Mouse (Mus musculus) adrenal gland, adult 18-20 months (tissue): ENCODE results near the gene Chrnb2. TPM values are rescaled to one million over a fixed set of nuclear protein-coding genes. Genes with fewer than 3 reads are reported as not detected.
A peak's percentile ranks its signal among the peaks of the same experiment; 100 is the strongest.

Experiments
- DNase-seq, 2 experiments: peaks; one replicate each; pipeline ENCODE4 v3.0.0; 2021 to 2022; ENCODE audit warnings: low spot score in 2 of 2
- total RNA-seq, 2 experiments: library from RNA; stranded (reverse); gene quantifications; 1 replicate in 1 of 2; 2 replicates in 1 of 2; pipeline ENCODE4 v1.2.3; 2021

Chrnb2 gene
- total RNA-seq, 2 experiments from 2014 or later: 4.4 to 4.7 TPM

DNA sequence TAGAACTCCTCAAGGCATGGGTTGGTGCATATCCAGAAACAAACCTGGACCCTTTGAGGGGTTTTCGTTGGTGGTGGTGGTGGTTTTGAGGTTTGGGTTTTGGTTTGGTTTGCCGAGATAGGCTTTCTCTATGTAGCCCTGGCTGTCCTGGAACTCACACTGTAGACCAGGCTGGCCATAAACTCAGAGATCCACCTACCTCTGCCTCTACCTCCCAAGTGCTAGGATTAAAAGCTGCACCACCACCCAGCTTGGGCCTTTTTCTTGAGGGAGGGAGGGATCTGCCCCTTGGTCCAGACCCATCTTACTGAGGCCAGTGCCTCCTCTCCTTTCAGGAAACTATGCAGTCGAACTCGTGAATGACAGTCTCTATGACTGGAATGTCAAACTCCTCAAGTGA is 15.7 kb upstream of the Chrnb2 start:
- no peak for DNase-seq

DNA sequence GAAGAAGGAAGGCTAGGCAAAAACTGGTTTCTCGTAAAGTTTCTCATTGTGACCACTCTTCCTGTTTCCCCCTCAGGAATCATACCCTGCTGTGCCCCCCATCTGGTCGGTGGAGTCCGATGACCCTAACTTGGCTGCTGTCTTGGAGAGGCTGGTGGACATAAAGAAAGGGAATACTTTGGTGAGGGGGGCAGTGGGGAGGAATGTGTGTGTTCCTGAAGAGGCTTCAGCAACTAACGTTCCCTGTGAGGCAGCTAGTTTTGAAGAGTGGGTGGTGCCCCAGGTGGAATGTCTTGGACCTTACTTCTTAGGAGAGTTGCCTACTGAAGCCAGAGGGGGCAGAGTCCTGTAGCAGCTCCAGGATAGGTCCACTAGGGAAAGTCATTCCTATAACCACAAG is 11.6 kb upstream of the Chrnb2 start:
- DNase-seq: no peak

DNA sequence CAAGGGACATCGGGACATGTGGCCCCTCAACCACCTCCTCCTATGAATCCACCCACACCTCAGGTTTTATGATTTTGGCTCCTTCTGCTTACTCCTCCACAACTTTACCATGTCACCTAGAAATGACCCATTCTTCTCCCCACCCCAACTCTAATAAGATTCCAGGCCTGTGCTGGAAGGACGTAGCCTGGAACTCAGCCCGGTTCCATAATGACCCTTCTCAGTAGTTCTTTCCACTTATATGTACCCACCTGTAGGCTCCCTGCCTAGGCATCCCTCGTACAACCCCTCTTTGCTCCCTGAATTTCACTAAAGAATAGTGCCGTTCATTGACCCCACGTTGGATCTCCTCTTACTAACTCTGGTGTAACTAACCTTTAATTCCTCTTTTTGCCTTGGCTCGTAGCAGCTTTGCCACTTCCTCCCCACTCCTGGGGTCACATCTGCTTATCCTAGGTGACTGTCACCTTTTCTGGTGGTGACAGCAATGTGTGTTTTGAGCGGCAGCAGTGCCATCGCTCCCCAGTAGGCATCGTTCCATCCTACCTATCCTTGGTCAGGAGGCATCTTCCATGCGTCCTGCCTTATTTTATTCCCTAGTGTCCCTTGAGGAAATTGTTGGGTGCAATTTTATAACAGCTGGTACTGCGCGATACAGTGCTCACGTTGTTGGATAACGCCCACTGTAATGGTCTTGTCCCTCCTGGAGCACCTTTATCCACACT is 10.0 kb upstream of the Chrnb2 start:
- DNase-seq: no peak

DNA sequence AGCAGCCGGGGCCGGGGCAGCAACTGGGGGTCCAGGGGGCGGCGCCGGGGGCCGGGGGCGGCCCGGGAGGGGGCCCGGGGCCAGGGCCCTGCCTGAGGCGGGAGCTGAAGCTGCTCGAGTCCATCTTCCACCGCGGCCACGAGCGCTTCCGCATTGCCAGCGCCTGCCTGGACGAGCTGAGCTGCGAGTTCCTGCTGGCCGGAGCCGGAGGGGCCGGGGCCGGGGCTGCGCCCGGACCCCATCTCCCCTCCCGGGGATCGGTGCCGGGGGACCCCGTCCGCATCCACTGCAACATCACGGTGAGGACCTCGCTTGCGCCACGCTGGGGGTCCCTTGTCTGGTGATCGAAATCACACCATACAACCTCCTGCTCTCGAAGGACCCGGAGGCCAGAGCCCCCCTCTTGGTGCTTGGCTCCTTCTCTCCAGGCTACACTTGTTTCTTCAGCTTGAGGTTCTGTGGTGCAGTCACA is 9.3 kb upstream of the Chrnb2 start:
- peak; percentile 48 to 60 for DNase-seq

DNA sequence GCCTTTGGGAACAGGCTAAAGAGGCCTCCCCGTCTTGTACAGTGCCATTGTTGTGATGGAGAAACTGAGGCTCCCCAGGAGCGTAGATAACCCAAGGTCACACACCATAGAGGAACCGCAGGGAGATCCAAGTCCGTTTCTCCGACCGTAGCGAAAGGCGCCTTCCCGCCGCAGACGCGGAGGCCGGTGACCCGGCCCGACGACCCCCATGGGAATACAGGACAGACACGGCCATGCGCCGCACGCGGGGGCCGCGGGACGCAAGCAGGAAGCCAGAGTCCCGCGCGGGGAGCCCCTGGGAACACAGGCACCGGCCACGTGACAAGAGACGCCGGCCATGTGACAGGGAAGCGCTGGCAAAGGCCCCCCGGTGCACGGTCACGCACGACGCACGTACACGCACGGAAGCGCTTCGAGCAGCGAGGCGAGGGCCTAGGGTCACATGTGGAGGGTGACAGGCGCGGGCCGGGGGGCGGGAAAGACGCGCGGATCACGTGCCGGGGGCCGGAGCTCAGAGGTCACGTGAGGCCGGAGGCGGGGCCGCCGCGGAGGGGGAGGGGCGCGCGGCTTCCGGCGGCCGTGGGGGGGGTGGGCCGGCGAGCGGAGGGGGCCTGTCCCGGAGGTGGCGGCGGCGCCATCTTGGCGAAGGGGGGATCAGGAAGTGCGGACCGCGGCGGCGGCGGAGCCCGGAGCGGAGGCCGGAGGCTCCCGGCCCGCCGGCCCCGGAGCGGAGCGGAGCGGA is 8.7 kb upstream of the Chrnb2 start, which contains the start of gene Ube2q1:
TSS of gene Ube2q1 (plus strand) at position 649 of the 742 bp plus-strand sequence.
- peak; percentile 93 to 96 for DNase-seq

DNA sequence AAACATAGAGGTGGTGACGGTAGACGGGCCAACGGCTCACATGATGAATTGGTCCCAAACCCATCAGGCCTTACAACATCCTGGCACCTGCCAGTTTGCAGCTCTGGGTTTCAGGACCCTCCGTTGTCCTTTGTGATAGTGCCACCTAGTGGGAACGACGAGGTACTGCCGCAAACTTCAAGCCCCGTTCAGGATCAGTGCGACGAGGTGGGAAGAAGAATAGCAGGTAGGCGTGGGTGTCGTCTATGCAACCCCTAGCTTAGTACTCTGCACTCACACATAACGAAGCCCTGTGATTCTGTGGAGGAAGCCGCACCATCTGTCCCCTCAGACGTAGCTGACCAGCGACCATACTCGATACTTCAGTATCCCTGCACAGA is 8.1 kb upstream of the Chrnb2 start:
- DNase-seq: peak; percentile 64 to 65

DNA sequence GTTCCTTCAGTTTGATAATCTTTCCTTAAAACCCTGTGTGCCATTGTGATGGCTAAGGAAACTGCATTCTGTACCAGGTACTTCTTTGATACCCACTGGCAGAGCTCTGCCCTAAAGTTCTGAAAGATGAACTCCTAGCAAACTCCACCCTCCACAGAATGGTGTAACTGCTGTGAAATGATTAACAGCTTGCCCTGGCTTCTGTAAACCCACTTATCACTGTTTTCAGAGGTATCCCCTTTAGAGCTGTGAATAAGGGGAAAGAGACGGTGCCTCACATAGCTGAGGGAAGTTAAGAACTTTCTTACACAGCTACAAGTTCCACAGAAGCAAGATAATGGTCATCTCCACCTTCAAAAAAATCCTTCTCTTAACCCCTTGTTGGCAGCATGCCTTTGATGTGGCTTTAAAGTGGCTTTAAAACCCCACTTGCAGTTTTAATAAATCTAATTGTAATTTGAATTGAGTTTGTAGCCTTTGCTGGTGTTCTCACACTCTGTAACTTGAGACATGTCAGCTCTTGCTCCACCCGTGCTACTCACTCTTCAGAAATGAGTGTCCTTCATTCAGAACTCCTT is 6.1 kb upstream of the Chrnb2 start:
- DNase-seq: no peak

DNA sequence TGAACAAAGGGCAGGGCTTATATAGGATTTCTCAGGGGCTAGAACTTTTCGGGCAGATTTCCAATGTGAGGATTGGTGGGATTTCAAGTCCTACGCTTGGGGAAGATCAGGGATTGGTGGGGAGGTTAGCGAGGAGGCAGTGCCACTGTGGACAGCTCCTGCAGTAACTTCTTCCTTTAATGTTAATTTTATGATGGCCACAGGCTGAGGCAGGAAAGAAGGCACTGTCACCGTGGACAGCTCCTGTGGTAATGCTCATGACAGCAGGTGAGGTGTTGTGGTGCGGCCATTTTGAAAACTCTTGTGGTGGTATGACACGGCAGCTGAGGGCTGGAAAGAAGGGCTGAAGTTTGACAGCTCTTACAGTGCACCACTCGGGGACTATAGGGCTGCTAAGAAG is 5.2 kb upstream of the Chrnb2 start:
- no peak for DNase-seq

DNA sequence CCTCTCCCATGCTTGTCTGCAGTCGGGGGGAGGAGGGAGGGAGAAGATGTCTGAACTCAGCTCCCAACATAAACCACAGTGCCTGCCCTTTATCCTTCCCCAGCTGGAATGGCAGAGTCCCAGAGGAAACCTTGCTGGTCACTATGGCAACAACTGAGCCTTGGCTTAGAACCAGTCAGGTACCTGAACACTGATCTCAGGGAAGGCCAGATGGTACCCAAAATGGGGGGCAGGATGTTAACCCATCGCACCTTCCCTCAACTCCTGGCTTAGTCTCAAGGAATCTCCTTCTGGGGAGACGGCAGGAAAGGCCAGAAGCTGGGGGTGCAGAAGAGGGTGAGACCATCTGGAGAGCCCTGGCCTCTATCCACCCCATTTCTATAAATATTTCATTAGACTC is 4.6 kb downstream of the Chrnb2 start:
- no peak for DNase-seq

DNA sequence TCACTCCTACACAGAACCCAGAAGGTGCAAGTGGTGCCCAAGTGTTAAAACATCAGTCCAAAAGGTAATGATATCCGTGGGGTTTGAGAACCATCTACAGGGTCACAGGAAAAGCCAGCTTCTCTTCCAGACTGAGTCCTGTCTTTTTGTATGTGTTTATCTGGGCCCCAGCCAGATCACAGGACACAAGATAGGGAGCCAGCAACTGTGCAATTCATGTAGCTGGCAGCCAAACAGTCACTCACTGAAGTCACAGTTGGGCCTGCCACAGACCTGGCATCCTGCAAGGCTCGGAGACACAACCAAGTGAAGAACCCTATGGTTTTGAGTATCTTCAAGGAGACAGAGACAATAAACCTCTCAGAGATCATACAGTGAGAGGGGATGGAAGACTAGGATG is 6.6 kb downstream of the Chrnb2 start:
- DNase-seq: no peak

DNA sequence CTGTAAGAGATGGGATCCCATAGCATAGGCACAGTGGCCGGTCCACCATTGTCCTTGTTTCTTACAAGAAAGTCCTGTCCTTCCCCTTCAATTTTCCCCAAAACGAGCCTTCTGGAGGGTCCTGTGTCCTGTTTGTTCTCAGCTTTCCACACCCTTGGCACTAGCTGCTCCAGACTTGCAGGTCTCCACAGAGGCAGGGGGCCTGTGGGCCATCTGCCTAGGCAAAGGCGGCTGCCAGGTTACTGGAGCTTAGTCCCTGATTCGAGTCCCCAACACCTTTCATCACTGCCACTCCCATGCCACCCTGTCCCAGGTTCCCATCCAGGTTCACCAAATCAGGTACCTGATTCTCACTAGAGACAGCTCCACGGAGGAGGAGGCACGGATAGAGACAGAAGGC is 9.1 kb downstream of the Chrnb2 start:
- DNase-seq: no peak

DNA sequence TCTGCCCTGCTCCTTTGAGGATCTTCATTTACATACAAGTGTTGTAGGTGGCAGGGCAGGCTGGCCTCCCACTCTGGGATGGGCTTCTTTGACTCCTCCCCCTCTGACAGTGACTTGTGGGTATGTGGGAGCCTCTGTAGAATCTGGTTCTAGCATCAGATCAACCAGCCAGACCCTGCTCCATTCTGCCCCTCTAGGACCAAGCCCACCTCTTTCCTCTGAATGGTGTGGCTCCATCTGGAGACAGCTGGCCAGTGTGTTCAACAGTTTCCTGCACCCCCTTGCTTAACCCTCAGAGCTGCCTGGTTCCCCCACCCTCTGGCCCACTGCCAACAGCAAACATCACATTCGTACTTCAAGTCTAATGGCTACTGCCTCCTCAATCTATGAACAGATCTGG is 12.1 kb downstream of the Chrnb2 start:
- no peak for DNase-seq

DNA sequence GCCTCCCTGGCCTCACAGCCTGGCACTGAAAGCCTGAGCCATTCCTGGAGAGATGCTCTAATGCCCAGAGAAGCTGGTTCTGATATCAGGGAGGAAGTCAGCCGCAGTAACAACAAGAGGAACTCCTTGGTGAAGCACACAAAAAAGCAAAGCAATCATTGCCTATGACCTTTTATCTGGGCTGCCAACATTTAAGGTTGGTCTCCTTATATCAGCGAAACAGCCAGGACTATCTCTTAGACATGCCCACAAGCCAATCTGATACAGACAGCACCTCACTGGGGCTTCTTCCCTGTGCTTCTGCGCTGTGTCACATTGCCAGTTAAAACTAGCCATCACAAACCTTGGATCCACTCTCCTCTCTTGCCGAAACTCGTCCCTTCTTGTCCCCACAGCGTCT is 25.9 kb downstream of the Chrnb2 start:
- DNase-seq: no peak

DNA sequence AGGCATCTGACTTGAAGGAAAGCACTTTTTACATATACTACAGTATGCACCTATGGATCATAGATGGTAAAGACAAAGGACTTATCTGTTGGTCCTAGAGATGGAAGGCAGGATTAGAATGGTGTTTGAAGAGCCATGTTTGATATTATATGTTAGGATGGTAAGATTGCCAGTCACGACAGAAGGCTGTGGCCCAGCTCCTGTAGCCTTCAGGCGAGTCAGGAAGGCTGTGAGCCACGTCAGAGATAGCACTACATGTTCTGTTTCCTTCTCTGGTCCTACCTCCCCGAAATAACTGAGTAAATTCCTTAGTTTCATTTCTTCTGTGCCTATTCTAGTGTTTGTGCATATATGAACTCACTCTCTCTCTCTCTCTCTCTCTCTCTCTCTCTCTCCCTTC is 32.3 kb downstream of the Chrnb2 start:
- no peak for DNase-seq

DNA sequence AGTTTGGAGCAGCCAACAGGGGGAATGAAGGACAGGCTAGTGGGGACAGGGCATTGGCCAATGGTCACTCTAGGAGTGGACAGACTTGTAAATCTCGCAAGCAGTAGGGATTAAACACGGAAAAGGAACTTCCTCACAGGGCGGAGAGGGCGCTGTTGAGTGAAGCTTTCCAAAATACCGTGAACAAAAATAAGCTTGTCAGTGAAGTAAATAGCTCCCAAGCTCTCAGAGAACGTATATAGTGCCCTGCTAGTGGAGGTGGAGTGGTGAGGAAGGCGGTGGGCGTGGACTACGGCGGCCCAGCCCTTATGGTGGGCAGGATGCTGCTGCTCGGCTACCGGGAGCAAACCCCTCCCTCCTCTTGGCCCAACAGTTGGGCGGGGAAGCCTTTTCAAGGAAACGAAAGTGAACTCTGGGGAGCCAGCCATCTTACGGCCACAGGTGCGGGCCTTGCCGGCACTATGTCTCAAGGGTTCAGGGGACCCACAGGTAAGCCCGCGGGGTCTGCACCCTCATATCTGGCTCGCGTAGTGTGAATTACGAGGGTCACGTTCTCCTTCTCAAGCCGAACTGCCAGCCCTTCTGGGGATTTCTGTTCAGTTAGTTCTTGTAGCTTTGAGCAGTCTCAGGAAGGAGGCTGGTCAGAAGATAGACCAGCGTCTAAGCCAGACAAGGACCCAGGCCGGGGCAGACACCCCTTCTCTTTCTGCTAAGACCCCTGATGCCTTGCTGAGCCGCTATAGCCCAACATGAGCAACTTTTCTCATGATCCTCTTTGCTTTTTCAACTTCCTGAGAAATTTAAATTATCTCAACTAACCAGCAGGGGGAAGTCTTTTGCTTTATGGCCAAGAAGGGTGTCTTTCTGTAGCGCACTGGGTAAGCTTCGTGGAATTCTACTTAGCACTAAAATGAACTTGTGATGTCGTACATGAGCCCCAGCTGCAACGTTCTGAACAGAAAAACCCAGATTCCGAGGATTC is 33.8 kb downstream of the Chrnb2 start:
- DNase-seq: peak; percentile 71 to 78

DNA sequence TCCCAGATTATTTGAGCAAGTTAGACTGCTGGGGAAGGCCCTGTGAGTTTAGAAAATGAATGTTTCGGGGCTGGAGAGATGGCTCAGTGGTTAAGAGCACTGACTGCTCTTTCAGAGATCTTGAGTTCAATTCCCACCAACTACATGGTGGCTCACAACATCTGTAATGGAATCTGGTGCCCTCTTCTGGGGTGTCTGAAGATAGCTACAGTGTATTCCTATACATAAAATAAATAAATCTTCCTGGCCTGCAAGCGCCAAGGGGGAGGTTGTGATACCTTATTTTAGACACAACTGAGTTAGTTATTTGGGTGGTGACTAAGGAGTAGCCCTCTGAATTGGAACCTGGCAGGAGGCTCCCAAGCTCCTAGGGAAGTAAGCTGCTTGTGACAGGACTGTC is 35.6 kb downstream of the Chrnb2 start:
- no peak for DNase-seq

DNA sequence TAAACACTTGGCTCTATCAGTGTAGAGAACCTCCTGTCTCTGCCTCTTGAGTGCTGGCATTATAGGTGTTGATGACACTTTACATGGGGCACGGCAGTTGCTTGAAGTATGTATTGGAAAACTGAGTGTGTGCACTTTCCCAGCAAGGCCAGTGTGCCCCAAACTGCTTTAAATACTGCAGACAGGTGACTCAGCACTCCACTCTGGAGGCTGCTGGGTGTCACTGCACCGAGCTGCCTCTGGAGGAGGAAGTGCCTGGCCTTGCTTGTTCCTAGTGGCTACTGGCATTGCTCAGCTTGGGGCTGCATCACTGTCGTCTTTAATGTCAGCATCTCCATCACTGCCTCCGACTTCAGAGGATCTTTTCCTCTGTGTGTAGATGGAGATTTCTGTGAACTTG is 37.4 kb downstream of the Chrnb2 start:
- peak; percentile 33 to 35 for DNase-seq

DNA sequence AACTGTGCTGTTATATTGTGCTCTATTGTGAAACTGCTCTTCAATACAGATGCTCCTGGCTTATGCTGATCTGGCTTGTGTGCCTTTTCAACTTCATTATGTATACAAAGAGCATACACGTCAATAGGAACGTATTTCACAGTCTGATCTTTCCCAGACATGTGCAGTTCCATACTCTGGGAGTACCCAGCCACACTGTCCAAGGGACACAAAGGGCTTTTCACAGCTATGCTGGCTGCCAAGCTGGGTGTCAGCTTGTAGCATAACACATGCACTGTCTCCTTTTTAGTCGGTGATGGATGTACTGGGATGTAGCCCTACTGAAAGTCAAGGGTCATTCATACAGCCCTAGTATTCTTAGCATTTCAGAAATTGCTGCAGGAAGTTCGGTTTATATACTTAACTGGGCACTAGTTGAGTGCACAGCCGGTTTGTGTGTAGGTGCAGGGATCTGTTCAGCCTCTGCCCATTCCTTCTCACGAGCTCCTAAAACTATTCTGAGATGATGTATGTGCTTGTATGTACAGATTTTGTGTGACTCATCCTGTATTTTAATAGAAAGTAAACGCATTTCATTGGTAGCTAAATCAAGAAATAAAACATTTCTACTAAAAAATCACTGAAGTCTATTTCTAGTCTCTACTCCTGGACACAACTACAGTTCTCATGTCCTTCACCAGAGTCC is 40.9 kb downstream of the Chrnb2 start:
- DNase-seq: no peak

DNA sequence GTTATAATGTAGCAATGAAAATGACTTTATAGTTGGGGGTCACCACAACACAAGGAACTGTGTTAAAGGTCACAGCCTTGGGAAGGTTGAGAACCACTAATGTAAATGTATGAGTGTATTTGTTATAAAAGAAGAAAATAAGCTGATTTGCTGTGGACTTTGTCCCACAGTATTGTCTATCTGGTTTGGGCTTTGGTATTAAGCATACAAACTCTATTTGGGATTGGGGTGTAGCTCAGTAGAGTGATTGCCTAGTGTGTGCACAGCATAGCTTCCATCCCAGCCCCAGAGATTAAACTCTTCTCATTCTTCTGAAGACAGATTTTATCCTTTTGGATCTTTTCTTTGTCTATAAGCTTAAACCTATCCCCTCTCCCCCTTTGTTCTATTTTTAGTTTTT is 42.4 kb downstream of the Chrnb2 start:
- no peak for DNase-seq

DNA sequence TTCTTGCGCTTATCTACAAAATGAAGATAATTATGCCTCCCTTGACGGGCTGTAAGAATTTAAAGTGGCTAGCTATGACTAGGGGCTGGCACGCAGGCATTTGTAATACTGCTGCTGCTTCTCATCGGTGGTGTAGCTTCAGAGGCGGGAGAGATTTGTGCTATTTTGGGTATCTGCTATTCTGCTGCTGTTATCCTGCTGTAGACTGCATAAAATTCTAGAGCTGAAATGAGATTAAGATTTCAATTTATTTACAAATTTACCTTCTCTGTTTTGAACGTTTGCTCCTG is 48.5 kb downstream of the Chrnb2 start:
- DNase-seq: no peak
